Mouse (Mus musculus): ENCODE results near the gene Tctex1d4.

DNA sequence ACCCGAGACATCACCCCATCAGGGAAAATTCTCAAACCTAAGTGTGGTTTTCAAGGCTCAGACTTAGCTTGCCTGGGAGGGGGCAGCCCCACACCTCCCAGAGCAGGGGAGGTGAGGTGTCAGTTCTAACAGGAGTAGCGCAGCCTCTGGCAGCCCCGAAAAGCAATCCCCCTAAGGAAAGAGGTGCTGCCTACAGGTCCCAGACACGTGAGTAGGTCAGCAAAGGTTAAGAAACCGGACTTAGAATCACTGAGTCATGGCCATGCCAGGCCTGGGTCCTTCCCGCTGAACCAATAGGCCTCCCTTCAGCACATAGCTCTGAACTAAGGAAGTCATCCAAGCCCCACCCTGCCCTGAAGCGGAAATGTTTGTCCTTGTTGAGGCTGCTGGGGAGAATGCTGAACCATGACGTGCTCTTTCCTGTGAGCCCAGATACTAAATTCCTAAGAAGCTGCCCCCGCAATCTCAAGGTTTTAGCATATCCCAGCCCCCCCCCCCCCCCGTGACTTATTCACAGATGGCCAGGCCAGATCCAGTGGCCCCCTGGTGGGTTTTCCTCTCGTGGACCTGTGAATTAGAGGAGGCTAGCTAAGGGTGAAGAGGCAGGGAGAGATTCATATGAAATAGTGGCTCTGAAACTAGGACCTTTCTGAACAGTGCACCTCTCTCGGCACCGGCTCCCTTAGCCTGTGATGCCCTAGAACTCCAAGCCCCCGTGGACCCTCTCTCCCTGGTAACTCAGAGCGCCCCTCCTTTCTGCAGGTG, 502 bp upstream of the Tctex1d4 start:
- TF ChIP-seq ZC3H11A (IDR thresholded peaks at IDR 0.05; ENCODE audit: borderline replicate concordance, low read depth, low read length): no peak
- TF ChIP-seq HCFC1 (IDR thresholded peaks at IDR 0.05; ENCODE audit: borderline replicate concordance, insufficient read depth, low read length): no peak
- no peak for TF ChIP-seq ZNF384 (IDR thresholded peaks at IDR 0.05; ENCODE audit: low read depth, low read length)

All from ES-E14 (cell line).